Mouse (Mus musculus): ENCODE data around the gene Pprc1. TPM values are rescaled to one million over a fixed set of nuclear protein-coding genes. Genes with fewer than 3 reads are reported as not detected.

The Pprc1 gene
- polyA plus RNA-seq, 1 experiment from 2014 or later: 61.3 TPM

DNA sequence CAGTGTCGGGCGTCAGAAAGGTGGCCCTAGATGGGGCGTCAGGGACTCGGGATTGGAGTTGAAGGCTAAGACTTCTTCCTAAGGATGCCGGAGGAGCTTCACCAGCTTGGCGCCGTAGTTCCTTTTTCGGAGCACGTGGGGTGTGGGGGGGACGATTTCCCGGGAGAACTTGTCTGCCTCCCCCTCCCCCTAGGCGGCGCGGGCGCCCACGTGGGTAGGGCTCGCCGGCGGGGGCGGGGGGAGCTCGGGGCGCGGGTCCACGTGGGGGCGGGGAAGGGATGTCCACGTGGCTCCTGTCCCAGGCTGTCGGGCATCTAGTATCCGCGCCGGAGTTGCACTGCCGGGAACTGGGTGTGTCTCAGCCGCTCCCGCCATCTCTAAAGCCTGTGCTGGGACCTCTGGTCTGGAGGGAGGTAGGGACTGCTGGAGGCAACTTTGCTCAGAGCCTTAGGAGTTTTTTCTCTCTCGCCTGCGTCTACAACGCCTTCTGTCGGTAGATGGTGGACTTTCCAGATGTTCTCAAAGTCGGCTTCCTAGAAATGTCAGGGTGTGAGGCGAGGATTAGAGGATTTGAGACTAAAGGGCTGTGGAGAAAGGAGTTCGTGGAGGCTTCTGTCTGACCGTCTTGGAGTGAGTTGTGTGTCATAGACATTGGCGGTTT, 12.4 kb downstream of the Pprc1 start:
- H3K27ac ChIP-seq (ENCODE audit: low read depth, low read length): peak overlapping the region; percentile 85
- DNase-seq (ENCODE audit: low spot score) (peak; percentile 93), ATAC-seq (replicated peaks; ENCODE audit: low FRiP score) (peak; percentile 65)
- peaks cover 8% of the 10 kb centered on the region; the same call in 1 of the 2 replicates for H3K4me1 ChIP-seq (replicated peaks; ENCODE audit: control insufficient read depth, insufficient read depth, low read length)
- peak overlapping the region; percentile 84 for H3K4me2 ChIP-seq (ENCODE audit: low read depth, low read length, severe bottlenecking)
- H3K9ac ChIP-seq (ENCODE audit: low read length): peak overlapping the region; percentile 83
- no peaks in the 10 kb centered on the region for H3K36me3 ChIP-seq (ENCODE audit: control insufficient read depth, insufficient read depth, low read length)
- no peaks in the 10 kb centered on the region for H3K9me3 ChIP-seq (ENCODE audit: control insufficient read depth, low read length)
- WGBS: under 1% methylated on average over 40 of the region's 42 CpGs
- H3K27me3 ChIP-seq (ENCODE audit: control insufficient read depth, insufficient read depth, low read length): no peaks in the 10 kb centered on the region
- H3K4me3 ChIP-seq (ENCODE audit: low read depth, low read length): peak overlapping the region; percentile 88

GRCm38 (mm10) chr19:46058466-46058865, 13.8 kb downstream of the Pprc1 start:
- Histone ChIP-seq H3K4me2 (ENCODE audit: low read depth, low read length, severe bottlenecking) (no peak overlapping the region), H3K27me3 (ENCODE audit: control insufficient read depth, insufficient read depth, low read length) (no peaks in the 10 kb centered on the region), H3K27ac (ENCODE audit: low read depth, low read length) (no peak overlapping the region), H3K36me3 (ENCODE audit: control insufficient read depth, insufficient read depth, low read length) (peaks cover 5% of the 10 kb centered on the region; the same call in 1 of the 2 replicates), H3K4me1 (replicated peaks; ENCODE audit: control insufficient read depth, insufficient read depth, low read length) (peaks cover 8% of the 10 kb centered on the region; the same call in 1 of the 2 replicates), H3K9ac (ENCODE audit: low read length) (no peak overlapping the region), H3K4me3 (ENCODE audit: low read depth, low read length) (no peak overlapping the region), H3K9me3 (ENCODE audit: control insufficient read depth, low read length) (no peaks in the 10 kb centered on the region)
- 99% methylated on average over 7 of the region's 7 CpGs for WGBS
- DNase-seq (ENCODE audit: low spot score): no peak
- ATAC-seq (replicated peaks; ENCODE audit: low FRiP score): no peak

GRCm38 (mm10) chr19:46060845-46061244, 16.2 kb downstream of the Pprc1 start:
- Histone ChIP-seq H3K36me3 (ENCODE audit: control insufficient read depth, insufficient read depth, low read length) (peaks cover 17% of the 10 kb centered on the region; the same call in 1 of the 2 replicates), H3K9ac (ENCODE audit: low read length) (no peak overlapping the region), H3K27me3 (ENCODE audit: control insufficient read depth, insufficient read depth, low read length) (no peaks in the 10 kb centered on the region), H3K4me2 (ENCODE audit: low read depth, low read length, severe bottlenecking) (no peak overlapping the region), H3K4me1 (replicated peaks; ENCODE audit: control insufficient read depth, insufficient read depth, low read length) (peaks cover 8% of the 10 kb centered on the region; the same call in 1 of the 2 replicates), H3K9me3 (ENCODE audit: control insufficient read depth, low read length) (no peaks in the 10 kb centered on the region), H3K27ac (ENCODE audit: low read depth, low read length) (no peak overlapping the region), H3K4me3 (ENCODE audit: low read depth, low read length) (no peak overlapping the region)
- ATAC-seq (replicated peaks; ENCODE audit: low FRiP score) (no peak), DNase-seq (ENCODE audit: low spot score) (no peak)
- WGBS: 91% methylated on average over 6 of the region's 6 CpGs

DNA sequence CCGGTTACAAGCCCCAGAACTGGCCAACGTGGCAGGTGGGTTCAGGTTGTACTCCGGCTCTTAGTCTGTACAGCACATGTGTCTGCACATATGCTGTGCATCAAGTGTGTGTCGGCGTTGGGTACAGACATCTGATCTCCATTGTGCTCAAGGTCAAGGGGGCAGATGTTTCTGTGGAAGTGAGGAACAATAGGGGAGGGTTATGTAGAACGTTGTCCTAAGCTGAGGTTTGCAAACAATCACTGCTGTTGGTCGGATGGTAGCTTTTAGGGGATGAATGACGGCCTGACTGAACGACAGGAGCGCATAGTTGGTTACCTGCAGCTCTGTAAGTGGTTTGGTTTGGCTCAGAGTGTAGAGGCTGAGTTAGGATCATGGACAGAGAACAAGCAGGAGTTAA, 23.4 kb downstream of the Pprc1 start:
- Histone ChIP-seq H3K9ac (ENCODE audit: low read length) (no peak overlapping the region), H3K4me3 (ENCODE audit: low read depth, low read length) (no peak overlapping the region), H3K27ac (ENCODE audit: low read depth, low read length) (no peak overlapping the region), H3K27me3 (ENCODE audit: control insufficient read depth, insufficient read depth, low read length) (no peaks in the 10 kb centered on the region), H3K36me3 (ENCODE audit: control insufficient read depth, insufficient read depth, low read length) (peaks cover 28% of the 10 kb centered on the region), H3K4me1 (replicated peaks; ENCODE audit: control insufficient read depth, insufficient read depth, low read length) (no peaks in the 10 kb centered on the region), H3K4me2 (ENCODE audit: low read depth, low read length, severe bottlenecking) (no peak overlapping the region), H3K9me3 (ENCODE audit: control insufficient read depth, low read length) (no peaks in the 10 kb centered on the region)
- DNase-seq (ENCODE audit: low spot score): no peak
- WGBS: 79% methylated on average over 10 of the region's 10 CpGs
- no peak for ATAC-seq (replicated peaks; ENCODE audit: low FRiP score)

GRCm38 (mm10) chr19:46073285-46073684, 28.6 kb downstream of the Pprc1 start:
- Histone ChIP-seq H3K9ac (ENCODE audit: low read length) (no peak overlapping the region), H3K4me1 (replicated peaks; ENCODE audit: control insufficient read depth, insufficient read depth, low read length) (peaks cover 7% of the 10 kb centered on the region; the same call in 1 of the 2 replicates), H3K36me3 (ENCODE audit: control insufficient read depth, insufficient read depth, low read length) (peaks cover 13% of the 10 kb centered on the region), H3K27ac (ENCODE audit: low read depth, low read length) (no peak overlapping the region), H3K27me3 (ENCODE audit: control insufficient read depth, insufficient read depth, low read length) (no peaks in the 10 kb centered on the region), H3K9me3 (ENCODE audit: control insufficient read depth, low read length) (no peaks in the 10 kb centered on the region), H3K4me3 (ENCODE audit: low read depth, low read length) (no peak overlapping the region), H3K4me2 (ENCODE audit: low read depth, low read length, severe bottlenecking) (no peak overlapping the region)
- ATAC-seq (replicated peaks; ENCODE audit: low FRiP score) (no peak), DNase-seq (ENCODE audit: low spot score) (no peak)
- WGBS: 87% methylated on average over 7 of the region's 7 CpGs

DNA sequence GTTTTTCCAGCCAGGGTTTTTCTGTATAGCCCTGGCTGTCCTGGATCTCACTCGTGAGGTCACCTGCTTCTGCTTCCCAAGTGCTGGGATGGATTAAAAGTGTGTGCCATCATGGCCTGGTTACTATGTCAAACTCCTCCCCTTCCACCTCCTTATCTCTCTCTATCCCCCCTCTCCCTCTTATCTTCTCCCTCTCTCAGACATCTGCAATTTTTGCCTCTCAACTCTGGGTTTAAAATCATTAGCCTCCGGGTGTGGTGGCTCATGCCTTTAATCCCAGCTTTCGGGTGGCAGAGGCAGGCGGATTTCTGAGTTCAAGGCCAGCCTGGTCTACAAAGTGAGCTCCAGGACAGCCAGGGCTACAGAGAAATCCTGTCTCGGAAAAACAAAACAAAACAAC, 29.6 kb downstream of the Pprc1 start:
- DNase-seq (ENCODE audit: low spot score): no peak
- H3K36me3 ChIP-seq (ENCODE audit: control insufficient read depth, insufficient read depth, low read length): peaks cover 13% of the 10 kb centered on the region
- WGBS: 94% methylated on average over 5 of the region's 5 CpGs

GRCm38 (mm10) chr19:46075616-46076607, 31.2 kb downstream of the Pprc1 start, which contains the start of gene Nolc1:
TSS of gene Nolc1 (plus strand) at chr19:46075863.
- ATAC-seq (replicated peaks; ENCODE audit: low FRiP score) (peak; percentile 96), DNase-seq (ENCODE audit: low spot score) (peak; percentile 99)
- Histone ChIP-seq H3K27me3 (ENCODE audit: control insufficient read depth, insufficient read depth, low read length) (no peaks in the 10 kb centered on the region), H3K27ac (ENCODE audit: low read depth, low read length) (peak within 1 kb of the TSS; percentile 53; the same call in 1 of the 2 replicates), H3K4me3 (ENCODE audit: low read depth, low read length) (peak within 1 kb of the TSS; percentile 90), H3K4me2 (ENCODE audit: low read depth, low read length, severe bottlenecking) (peak within 1 kb of the TSS; percentile 94), H3K4me1 (replicated peaks; ENCODE audit: control insufficient read depth, insufficient read depth, low read length) (peaks cover 7% of the 10 kb centered on the region; the same call in 1 of the 2 replicates), H3K9ac (ENCODE audit: low read length) (peak within 1 kb of the TSS; percentile 80), H3K36me3 (ENCODE audit: control insufficient read depth, insufficient read depth, low read length) (peaks cover 11% of the 10 kb centered on the region), H3K9me3 (ENCODE audit: control insufficient read depth, low read length) (no peaks in the 10 kb centered on the region)
- WGBS: under 1% methylated on average over 66 of the region's 66 CpGs

More for the DNA sequence above, 29.6 kb downstream of the Pprc1 start:
- no peaks in the 10 kb centered on the region for H3K27me3 ChIP-seq (ENCODE audit: control insufficient read depth, insufficient read depth, low read length)
- no peaks in the 10 kb centered on the region for H3K9me3 ChIP-seq (ENCODE audit: control insufficient read depth, low read length)
- no peak overlapping the region for H3K4me2 ChIP-seq (ENCODE audit: low read depth, low read length, severe bottlenecking)
- no peak for ATAC-seq (replicated peaks; ENCODE audit: low FRiP score)
- peaks cover 7% of the 10 kb centered on the region; the same call in 1 of the 2 replicates for H3K4me1 ChIP-seq (replicated peaks; ENCODE audit: control insufficient read depth, insufficient read depth, low read length)
- H3K9ac ChIP-seq (ENCODE audit: low read length): no peak overlapping the region
- H3K4me3 ChIP-seq (ENCODE audit: low read depth, low read length): no peak overlapping the region
- H3K27ac ChIP-seq (ENCODE audit: low read depth, low read length): no peak overlapping the region

DNA sequence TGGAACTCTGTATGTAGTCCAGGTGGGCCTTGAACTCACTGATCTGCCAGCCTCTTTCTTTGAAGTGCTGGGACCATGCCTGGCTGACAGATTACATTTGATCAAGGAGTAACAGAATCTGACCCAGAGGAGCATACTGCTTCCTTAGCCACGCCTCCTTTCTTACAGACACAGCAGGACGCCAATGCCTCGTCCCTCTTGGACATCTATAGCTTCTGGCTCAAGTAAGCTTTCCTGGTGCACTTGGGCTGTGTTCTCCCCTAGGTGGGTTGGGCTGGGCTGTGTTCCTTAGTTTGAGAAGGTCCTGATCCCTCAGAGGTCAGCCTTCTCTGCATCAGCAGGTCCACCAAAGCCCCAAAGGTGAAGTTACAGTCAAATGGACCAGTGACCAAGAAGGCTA, 33.8 kb downstream of the Pprc1 start:
- no peaks in the 10 kb centered on the region for H3K9me3 ChIP-seq (ENCODE audit: control insufficient read depth, low read length)
- H3K27me3 ChIP-seq (ENCODE audit: control insufficient read depth, insufficient read depth, low read length): no peaks in the 10 kb centered on the region
- no peak overlapping the region for H3K4me3 ChIP-seq (ENCODE audit: low read depth, low read length)
- 62% methylated on average over 3 of the region's 3 CpGs for WGBS
- DNase-seq (ENCODE audit: low spot score) (peak; percentile 47), ATAC-seq (replicated peaks; ENCODE audit: low FRiP score) (no peak)
- H3K27ac ChIP-seq (ENCODE audit: low read depth, low read length): no peak overlapping the region
- H3K9ac ChIP-seq (ENCODE audit: low read length): no peak overlapping the region
- H3K36me3 ChIP-seq (ENCODE audit: control insufficient read depth, insufficient read depth, low read length): peaks cover 20% of the 10 kb centered on the region
- H3K4me1 ChIP-seq (replicated peaks; ENCODE audit: control insufficient read depth, insufficient read depth, low read length): peaks cover 7% of the 10 kb centered on the region; the same call in 1 of the 2 replicates
- H3K4me2 ChIP-seq (ENCODE audit: low read depth, low read length, severe bottlenecking): no peak overlapping the region

Data from forebrain, embryonic 11.5 days (tissue).